Mouse (Mus musculus): Measurements from ENCODE around the gene Celf1.
A peak's percentile ranks its signal among the peaks of the same experiment; 100 is the strongest.
"Not testable (repeated sequence)": the region's sequence is repeated elsewhere in the genome, so short reads cannot be mapped to it uniquely, and the experiment has no call there.

The Celf1 gene

GRCm38 (mm10) chr2:91023956-91024355 is 83.8 kb downstream of the Celf1 start:
- no peak for DNase-seq

DNA sequence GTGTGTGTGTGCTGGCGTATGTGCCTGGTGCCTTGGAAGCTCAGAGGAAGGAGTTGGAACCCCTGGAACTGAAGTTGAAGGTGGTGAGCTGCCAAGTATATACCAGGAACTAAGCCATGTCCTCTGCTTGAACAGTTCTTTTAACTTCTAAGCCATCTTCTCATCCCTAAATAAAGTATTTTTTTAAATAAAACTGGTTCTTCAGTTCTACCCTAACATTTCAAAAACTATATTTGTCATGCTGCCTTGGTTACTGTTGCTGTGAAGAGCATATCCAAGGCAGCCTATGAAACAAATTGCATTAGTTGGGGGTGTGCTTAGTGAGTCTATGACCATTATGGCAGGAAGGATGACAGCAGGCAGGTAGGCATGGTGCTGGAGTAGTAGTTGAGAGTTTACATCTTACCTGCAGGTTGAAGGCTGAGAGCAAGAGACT is 84.9 kb downstream of the Celf1 start:
- no peak for DNase-seq

DNA sequence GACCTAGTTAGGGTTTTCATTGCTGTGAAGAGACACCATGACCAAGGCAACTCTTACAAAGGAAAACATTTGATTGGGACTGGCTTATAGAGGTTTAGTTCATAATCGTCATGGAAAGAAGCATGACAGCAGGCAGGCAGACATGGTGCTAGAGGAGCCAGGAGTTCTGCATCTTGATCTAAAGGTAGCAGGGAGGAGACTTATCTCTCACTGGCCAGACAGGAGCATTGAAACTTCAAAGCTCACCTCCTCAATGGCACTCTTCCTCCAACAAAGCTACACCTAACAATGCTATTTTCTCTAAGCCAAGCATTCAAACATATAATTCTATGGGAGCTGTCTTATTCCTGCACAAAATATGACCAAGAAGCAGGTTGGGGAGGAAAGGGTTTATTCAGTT is 86.3 kb downstream of the Celf1 start:
- no peak for DNase-seq

DNA sequence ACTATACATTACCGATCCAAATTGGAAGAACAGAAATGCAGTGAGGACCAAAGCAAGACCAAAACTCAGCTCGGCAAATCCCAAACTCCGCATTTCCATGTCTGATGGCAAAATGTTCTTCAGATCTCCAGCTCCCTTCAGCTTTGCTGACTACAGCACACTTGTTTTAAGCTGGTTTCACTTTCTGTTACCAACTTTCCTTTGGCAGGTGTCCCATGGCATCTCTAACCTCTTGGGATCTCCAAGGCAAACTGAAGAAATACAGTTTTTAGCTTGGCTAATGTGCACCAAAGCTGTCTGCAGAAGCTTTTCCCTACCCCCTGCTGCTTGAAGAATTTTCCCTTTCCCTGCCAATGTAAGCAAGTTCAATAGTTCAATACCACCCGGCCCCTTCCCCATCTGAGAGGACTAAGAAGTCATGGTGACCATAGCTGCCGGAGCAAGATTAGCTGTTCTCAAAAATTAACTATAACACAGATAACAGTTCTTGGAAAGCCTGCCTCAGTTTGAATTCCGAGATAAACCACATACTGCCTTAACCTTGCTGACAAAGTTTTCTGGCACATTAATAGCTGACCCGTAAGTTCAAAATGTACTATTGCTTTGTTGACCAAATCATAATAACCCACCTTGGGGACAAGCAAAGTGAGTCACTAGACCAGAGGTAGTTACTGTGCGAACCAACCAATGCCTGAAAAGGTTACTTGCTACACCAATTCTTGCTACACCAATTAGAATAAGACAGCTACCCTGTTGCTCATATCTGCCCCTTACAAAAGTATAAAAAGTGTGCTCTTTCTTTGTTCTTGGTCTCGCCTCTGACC is 87.4 kb downstream of the Celf1 start:
- DNase-seq = no peak

DNA sequence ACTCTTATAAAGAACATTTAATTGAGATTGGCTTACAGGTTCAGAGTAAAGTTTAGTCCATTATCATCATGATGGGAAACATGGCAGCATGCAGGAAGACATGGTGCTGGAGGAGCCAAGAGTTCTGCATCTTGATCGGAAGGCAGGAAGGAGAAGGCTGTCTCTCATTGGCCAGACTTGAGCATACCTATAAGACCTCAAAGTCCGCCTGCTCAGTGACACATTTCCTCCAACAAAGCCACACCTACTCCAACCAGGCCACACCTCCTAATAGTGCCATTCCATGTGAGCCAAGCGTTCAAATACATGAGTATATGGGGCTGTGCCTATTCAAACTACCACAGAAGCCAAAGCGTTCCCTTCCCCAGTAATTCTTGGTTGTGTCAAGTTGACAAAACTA is 91.0 kb downstream of the Celf1 start:
- no peak for DNase-seq

DNA sequence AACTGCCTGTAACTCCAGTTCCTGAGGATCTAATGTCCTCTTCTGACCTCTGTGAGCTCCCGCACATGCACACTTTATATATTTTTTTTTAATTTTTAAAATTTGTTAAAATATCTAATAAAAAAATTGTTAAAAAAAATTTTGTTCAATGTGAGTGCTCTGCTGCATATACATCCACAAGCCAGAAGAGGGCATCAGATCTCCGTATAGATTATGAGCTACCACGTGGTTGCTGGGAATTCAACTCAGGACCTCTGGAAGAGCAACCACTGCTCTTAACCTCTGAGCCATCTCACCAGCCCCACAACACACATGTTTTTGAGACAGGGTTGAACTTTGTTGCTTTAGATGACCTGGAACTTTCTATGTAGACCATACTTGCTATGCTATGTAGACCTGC is 92.8 kb downstream of the Celf1 start:
- no peak for DNase-seq

DNA sequence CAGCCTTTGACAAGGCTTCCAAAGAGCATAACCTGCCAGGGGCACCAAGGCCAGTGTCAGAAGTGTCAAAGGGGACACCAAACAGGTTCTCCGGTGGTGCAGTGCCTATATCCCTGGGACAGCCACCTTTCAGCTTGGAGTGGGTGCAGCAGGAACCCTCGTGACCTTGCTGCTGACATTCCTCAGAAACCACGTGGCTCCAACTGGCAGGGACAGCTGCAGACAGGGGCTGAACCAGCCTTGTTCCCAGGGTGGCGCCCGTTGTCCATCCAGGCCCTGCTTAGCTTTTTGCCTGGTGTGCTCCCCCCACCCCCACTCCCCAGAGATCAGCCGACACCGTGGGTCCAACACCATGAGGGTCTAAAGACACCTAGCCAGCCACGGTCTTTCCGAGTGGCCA is 95.2 kb downstream of the Celf1 start, which contains the start of gene Rapsn:
Rapsn (plus strand) TSS at position 236 of the 400 bp plus-strand sequence.
- DNase-seq = no peak

DNA sequence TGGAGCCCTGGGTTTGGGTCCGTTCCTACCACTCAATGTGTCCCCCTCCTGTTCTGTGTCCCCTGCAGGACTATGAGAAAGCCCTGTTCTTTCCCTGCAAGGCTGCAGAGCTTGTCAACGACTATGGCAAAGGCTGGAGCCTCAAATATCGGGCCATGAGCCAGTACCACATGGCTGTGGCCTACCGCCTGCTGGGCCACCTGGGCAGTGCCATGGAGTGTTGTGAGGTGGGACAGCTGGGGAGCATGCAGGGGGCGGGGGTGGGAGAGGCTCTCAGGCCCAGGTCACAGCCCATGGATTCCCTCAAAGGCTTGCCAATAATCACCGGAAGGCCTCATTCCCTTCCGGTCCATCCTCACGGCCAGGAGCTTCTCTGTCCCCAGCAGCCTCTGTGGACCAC is 101.6 kb downstream of the Celf1 start:
- DNase-seq = no peak

DNA sequence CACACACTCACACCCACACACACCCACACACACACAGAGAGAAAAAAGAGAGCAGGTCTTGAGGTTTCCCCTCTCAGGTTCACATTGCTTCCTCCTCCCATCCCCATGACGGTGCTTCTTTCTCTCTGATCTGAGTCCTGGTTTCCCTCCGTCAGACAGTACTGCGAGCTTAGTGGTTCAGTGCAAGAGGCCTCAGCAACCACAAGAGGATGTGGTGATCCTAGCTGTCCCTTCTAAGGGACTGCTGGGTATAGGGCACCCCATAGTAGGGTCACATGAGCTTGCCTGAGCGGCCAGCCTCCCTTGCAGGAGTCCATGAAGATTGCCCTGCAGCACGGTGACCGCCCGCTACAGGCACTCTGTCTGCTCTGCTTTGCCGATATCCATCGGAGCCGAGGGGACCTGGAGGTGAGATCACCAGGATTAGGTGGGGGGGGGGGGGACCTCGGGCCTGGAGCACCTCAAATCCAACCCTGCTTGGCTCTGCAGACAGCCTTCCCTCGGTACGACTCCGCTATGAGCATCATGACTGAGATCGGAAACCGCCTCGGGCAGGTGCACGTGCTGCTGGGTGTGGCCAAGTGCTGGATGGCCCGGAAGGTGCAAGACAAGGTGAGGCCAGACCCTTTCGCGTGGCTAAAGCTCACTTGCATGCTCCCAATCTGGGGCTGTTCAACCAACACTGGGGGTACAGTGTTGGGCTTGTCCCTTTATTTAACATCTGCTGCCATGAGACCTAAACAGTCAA is 102.6 kb downstream of the Celf1 start:
- DNase-seq = no peak

DNA sequence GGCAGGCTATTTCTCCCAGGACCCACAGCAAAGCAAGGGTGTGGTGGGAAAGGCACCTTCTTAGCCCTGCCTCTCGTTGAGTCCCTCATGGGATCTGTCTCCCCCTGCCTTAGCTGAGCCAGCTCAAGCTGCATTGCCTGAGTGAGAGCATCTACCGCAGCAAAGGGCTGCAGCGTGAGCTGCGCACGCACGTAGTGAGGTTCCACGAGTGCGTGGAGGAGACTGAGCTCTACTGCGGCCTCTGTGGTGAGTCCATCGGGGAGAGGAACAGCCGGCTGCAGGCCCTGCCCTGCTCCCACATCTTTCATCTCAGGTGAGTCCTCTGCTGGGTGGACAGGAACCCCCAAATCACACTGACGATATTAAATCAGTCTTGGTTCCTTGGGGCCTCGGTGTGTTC is 104.5 kb downstream of the Celf1 start:
- DNase-seq = no peak

DNA sequence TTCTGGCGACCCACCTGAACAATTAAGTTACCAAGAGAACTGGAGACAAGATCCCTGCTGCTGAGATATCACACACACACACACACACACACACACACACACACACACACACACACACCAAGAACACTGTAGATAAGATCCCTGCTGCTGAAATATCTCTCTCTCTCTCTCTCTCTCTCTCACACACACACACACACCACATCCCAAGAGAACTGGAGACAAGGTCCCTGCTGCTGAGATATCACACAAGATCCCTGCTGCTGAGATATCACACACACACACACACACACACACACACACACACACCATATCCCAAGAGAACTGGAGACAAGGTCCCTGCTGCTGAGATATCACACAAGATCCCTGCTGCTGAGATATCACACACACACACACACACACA is 105.6 kb downstream of the Celf1 start:
- not testable (repeated sequence) for DNase-seq

DNA sequence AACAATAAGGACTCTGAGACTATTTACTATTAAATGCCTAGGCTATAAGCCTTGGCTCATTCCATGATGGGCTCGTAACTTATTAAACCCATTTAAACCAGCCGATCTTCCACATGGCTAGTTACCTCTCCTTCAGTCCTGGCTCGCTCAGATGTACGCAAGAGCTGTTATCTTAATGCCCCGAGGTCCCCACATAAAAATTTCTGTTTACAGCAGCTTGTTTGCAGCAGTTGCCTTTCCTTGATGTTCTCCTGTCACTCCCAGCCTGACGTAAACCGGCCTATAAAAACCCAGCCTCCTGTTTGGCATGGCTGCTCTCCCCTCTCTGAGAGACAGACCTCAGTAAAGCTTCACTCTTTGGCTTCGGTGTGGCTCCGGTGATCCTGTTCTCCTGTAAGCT is 107.2 kb downstream of the Celf1 start:
- no peak for DNase-seq

DNA sequence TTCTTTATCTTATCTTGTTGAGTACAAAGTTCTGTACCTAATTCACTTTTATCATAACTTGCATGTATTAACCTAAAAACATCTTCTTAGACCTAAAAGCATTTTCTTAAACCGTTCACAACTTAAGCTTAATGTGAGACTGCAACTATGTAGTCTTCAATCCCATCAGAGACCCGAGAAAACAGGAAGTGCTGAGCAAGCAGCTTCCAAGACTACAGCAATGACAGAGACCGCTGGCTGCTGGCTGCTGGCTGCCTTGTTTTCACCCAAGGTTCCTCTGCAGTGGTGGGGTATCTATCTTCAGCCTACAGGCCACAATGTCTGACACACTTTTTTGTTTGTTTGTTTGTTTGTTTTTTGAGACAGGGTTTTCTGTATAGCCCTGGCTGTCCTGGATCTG is 111.7 kb downstream of the Celf1 start:
- no peak for DNase-seq

DNA sequence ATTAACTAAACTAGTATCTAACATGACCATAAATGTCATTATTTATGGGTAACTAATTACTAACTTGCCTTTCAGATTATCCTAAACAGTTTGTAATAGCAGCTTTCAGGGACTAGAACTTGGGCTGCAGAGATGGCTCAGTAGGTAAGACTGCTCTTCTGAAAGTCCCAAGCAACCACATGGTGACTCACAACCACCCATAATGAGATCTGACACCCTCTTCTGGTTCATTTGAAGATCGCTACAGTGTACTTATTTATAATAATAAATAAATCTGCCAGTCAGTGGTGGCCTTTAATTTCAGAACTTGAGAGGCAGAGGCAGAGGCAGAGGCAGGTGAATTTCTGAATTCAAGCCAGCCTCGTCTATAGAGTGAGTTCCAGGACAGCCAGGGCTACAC is 112.6 kb downstream of the Celf1 start:
- no peak for DNase-seq

GRCm38 (mm10) chr2:91053181-91053933 is 113.2 kb downstream of the Celf1 start:
- DNase-seq = no peak

DNA sequence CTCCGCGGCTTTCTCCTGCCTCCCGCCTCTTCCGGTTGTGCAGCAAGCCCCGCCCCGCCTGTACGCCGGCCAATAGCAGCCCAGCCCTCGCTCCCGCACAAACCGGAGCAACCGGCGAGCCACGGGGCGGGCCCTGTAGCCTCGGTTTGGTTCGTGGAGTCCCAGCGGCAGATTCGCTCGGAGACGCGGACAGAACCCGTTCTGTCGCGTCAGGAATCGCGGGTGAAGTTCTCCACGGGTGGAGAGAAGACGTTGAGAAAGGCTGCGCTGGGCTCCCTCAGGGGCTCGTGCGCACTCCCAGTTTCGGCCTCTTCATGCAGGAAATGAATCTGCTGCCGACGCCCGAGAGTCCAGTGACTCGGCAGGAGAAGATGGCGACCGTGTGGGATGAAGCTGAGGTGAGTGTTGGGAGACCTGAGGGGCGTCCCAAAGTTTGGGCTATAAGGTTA is 113.8 kb downstream of the Celf1 start, which contains the start of gene Psmc3:
Psmc3 (plus strand) TSS at position 76 of the 449 bp plus-strand sequence.
- peak; percentile 98 for DNase-seq

DNA sequence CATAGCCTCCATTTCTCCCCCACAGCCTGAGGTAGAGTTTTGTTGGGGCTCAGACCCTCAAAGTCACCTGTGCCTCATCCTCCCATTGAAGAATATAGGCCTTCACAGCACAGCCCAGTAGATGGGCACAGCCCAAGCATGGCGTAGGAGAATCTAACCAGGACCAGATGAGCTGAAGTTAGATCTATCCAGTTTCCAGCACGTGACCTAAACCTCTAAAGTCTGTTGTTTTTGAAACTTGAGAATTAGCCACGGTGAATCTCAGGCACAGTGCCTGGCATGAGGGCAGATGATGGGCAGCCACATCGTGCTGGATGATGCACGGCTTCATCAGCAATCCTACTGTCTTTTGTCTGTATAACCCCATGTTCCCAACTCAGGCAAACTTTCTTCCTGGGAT is 118.3 kb downstream of the Celf1 start:
- DNase-seq = no peak

GRCm38 (mm10) chr2:91059376-91059775 is 119.2 kb downstream of the Celf1 start:
- no peak for DNase-seq

- no peak for DNase-seq
These were observed 120.6 kb downstream of the Celf1 start for GRCm38 (mm10) chr2:91060544-91061355.

DNA sequence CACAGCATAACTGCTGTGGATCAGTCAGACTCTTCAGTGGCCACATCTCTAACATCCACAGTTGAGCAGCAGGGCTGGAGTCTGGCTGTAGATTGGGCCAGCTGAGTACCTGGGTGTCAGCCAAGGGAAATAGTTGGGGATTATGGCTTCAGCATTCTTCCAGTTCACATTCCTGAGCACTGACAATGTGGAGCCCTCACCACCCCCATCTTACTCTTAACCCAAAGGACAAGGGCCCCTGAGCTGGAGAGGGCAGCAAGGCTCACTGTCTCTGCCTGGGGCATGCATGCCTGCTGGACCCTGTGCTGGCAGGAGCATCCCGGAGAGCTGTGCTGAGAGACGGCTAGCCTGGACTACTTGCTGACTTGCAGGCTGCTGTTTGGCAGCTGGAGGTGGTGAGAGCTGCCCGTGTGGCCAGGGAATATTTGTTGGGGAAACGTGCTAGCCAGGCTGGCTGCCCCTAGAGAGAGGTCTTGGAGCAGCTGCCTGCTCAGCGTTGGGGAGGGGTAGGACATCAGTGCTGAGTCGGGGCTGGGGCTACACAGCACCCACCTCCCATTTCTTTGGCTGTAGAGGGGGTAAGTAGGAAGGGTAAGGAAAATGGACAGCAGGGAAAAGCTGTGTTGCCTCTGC is 121.8 kb downstream of the Celf1 start:
- DNase-seq = no peak

DNA sequence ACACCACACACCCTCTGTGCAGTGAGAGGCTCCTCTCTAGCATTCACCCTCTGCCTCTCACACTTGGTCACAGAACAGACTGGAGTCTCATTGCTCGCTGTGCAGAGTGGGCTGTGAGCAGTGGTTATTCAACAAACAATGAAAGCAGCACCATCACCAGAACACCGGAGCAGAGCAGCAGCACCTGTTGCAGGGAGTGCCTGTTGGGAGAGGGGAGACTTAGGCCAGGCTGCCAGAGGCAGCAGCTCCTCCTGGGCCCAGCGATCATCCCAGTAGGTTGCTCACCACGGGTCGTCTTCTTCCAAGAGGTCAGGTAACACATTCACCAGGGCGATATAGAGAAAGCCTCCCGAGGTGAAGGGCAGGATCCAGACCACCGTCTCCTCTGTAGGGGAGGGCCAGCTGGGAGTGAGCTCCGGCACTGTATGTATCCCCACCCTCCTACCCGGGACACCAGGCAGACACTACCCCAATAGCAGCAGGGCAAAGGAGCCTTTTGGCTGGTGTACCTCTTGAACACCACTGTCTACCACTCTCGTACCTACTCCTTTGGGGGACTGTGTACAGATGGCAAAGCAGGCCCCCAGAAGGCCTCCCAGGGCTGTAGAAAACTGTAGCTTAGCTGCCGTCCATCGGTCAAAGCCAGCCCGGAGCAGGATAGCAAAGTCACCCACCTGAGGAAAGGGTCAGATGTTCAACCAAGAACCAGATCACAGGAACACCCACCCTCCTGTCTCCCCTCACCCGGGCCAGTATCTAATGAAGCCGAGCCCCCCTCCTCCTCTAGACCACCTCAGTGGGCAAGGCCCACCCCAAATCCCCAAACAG is 122.8 kb downstream of the Celf1 start:
- no peak for DNase-seq

Data from cerebellum, adult 8-10 months (tissue).